Mouse (Mus musculus) limb, embryonic 15.5 days (tissue): Measurements from ENCODE around the gene Cd72. TPM values are rescaled to one million over a fixed set of nuclear protein-coding genes. Genes with fewer than 3 reads are reported as not detected.

Experiments
- ATAC-seq: fragments of 200-750 bp; cut with Nextera tagmentation; 2 replicates; pipeline ENCODE4 v1.8.0; 2017; ENCODE audit warnings: low read depth, moderate TSS enrichment; ENCODE audit not compliant: insufficient number of reproducible peaks, low FRiP score, low TSS enrichment
- H3K27ac ChIP-seq: fragments of 300-500 bp; sonication (generic); 2 replicates; pipeline ENCODE4 v1.5.1; 2015; ENCODE audit warnings: moderate library complexity, mild to moderate bottlenecking, inconsistent platforms
- H3K27me3 ChIP-seq: fragments of 300-500 bp; sonication (generic); 2 replicates; pipeline ENCODE4 v1.6.1; 2015; ENCODE audit warnings: inconsistent platforms
- H3K36me3 ChIP-seq: fragments of 300-500 bp; sonication (generic); 2 replicates; pipeline ENCODE4 v1.6.1; 2015; ENCODE audit warnings: inconsistent platforms
- H3K4me1 ChIP-seq: fragments of 300-500 bp; sonication (generic); 2 replicates; pipeline ENCODE4 v1.6.1; 2015; ENCODE audit warnings: inconsistent platforms
- H3K4me2 ChIP-seq: fragments of 300-500 bp; sonication (generic); 2 replicates; pipeline ENCODE4 v1.6.1; 2015; ENCODE audit warnings: mild to moderate bottlenecking, inconsistent platforms
- H3K4me3 ChIP-seq: fragments of 300-500 bp; sonication (generic); 2 replicates; pipeline ENCODE4 v1.5.1; 2015; ENCODE audit warnings: mild to moderate bottlenecking, inconsistent platforms
- H3K9ac ChIP-seq: fragments of 300-500 bp; sonication (generic); 2 replicates; pipeline ENCODE4 v1.6.1; 2015; ENCODE audit warnings: inconsistent platforms
- H3K9me3 ChIP-seq: fragments of 300-500 bp; sonication (generic); 2 replicates; pipeline ENCODE4 v1.6.1; 2016; ENCODE audit warnings: inconsistent platforms
- WGBS: fragments of 180-500 bp; shearing (Covaris S2); methylation state at CpG from one replicate; pipeline ENCODE4 v1.1.7; 2015; 5-methylcytosine and 5-hydroxymethylcytosine counted together
- polyA plus RNA-seq: library from polyadenylated mRNA; unstranded; fragments of >200 nt; fragmentation: Nextera tagmentation; extraction: Ambion mirVana; gene quantifications from 2 replicates; pipeline ENCODE4 v1.2.1, GENCODE M21; 2015

The Cd72 gene
- polyA plus RNA-seq, 1 experiment from 2014 or later: 4.1 TPM

DNA sequence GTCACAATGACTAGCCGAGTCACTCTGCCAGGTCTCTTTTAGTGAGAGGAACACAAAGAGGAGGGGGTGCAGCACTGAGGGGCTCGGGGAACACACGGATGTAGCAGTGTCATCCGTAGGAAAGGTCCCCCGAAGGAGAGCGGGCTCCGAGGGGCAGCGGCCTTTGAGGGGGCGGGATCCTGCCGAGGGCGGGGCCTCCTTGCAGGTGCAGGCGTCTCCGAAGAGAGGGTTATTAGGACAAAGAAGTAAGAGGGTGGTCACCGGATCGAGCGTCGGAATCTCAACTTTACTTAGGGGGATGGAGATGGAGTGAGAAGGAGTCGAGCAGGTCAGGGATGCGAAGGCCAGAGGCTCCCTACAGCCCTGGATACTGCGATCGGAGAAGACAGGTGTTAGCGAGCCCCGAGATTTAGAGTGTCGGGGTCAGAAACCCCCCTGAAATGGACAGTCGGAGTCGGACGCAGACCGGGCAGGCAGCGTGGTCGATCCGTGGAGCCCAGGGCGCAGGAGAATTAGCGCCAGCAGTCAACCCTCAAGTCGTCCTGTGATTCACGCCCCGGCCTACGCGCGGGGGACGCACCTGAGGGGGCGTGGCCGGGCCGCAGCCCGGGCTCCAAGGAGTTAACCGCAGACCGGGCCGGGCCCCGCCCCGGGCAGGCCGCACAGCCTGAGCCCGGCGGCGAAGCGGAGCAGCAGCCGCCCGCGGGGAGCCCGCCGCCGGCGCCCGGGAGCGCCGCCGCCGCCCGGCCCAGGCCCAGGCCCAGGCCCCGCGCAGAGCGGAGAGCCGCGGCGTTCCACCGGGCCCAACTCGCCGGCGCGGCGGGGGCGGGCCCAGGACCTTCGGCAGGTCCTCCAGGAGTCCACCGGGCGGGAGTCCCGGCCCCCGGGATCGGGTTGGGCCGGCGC, 11.7 kb downstream of the Cd72 start:
- ATAC-seq: peak; percentile 64
- Histone ChIP-seq H3K27me3 (no peaks in the 10 kb centered on the region), H3K36me3 (peaks cover 28% of the 10 kb centered on the region), H3K27ac (peak overlapping the region; percentile 93), H3K4me2 (peak overlapping the region; percentile 89), H3K4me3 (peak overlapping the region; percentile 97), H3K4me1 (peaks cover 25% of the 10 kb centered on the region), H3K9me3 (no peaks in the 10 kb centered on the region), H3K9ac (peak overlapping the region; percentile 99)
- under 1% methylated on average over 86 of the region's 88 CpGs for WGBS

DNA sequence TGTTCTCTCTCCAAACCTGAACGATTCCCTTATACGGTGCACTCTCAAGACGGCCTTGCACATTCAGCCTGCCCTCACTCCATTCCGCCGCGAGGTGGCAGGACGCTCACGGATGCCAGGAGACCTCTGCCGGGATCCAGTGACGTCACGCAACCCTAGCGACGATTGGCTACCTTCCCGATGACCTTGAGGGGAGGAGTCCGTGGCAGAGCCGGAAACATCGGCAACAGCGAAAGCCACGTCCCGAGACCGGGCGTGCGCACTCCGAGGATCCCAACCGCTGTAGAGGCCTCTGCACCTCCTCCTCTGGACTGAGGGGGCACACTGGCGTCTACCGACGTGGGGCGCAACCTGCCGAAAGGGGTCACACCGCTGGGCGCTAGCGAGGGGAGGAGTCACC, 12.4 kb downstream of the Cd72 start:
- peak overlapping the region; percentile 97 for H3K4me3 ChIP-seq
- WGBS: under 1% methylated on average over 33 of the region's 33 CpGs
- ATAC-seq: peak; percentile 90

DNA sequence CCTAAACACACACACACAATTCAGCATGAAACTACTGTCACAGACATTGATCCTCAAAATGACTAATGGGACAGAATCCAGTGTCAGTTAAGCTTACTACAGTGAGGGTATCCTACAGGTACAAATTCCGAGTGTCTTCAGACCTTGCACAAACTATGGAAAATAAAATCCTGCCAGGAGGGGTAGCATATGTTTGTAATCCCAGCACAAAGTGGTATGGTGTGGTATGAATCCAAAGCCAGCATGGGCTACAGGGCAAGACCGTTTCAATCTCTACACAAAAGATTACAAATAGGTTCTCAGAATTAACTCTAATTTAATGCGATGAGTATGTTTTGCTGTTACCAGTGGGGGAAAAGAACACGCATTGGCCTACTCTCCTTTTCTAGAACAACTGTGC, 12.8 kb downstream of the Cd72 start, which contains the start of gene Tesk1:
Gene Tesk1, plus strand, starts transcription at position 301 of the 400 bp plus-strand sequence.
- H3K36me3 ChIP-seq: peaks cover 17% of the 10 kb centered on the region
- no peaks in the 10 kb centered on the region for H3K27me3 ChIP-seq
- peak within 1 kb of the TSS; percentile 97 for H3K4me3 ChIP-seq
- H3K9ac ChIP-seq: peak within 1 kb of the TSS; percentile 99
- H3K9me3 ChIP-seq: no peaks in the 10 kb centered on the region
- 17% methylated on average over 4 of the region's 4 CpGs for WGBS
- peak within 1 kb of the TSS; percentile 89 for H3K4me2 ChIP-seq
- H3K27ac ChIP-seq: peak within 1 kb of the TSS; percentile 93
- H3K4me1 ChIP-seq: peaks cover 17% of the 10 kb centered on the region
- no peak for ATAC-seq

More for the DNA sequence above, 12.4 kb downstream of the Cd72 start:
- Histone ChIP-seq H3K4me1 (peaks cover 21% of the 10 kb centered on the region), H3K4me2 (peak overlapping the region; percentile 89), H3K9ac (peak overlapping the region; percentile 99), H3K36me3 (peaks cover 21% of the 10 kb centered on the region), H3K27ac (peak overlapping the region; percentile 93), H3K9me3 (no peaks in the 10 kb centered on the region), H3K27me3 (no peaks in the 10 kb centered on the region)

GRCm38 (mm10) chr4:43432832-43433231, 21.6 kb downstream of the Cd72 start:
- no peak for ATAC-seq
- no peak overlapping the region for H3K4me2 ChIP-seq
- WGBS: 72% methylated on average over 1 of the region's 1 CpGs

DNA sequence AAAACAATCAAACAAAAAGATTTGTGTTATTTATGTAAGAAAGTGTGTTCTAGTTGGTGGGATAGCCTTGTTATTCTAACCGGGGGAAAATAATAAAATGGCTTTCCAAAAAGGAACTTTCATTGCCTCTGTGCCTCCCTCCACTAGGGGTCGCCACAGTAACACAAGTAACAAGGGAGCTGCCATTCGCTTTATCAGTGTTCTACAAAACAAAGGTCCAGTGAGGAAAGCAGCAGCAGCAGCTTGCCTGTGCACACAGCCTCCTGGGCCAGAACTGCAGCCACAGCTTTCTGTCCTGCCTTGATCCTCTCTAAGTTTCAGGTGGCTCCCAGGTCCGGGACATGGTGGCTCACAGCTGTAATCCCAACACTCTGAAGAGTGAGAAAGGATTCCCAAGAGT, 22.7 kb downstream of the Cd72 start:
- H3K9me3 ChIP-seq: no peaks in the 10 kb centered on the region
- peaks cover 22% of the 10 kb centered on the region for H3K4me1 ChIP-seq
- H3K4me2 ChIP-seq: no peak overlapping the region
- peaks cover 24% of the 10 kb centered on the region for H3K27me3 ChIP-seq
- no peak for ATAC-seq
- 5% methylated on average over 4 of the region's 4 CpGs for WGBS
- H3K4me3 ChIP-seq: no peak overlapping the region
- no peaks in the 10 kb centered on the region for H3K36me3 ChIP-seq
- H3K9ac ChIP-seq: no peak overlapping the region
- no peak overlapping the region for H3K27ac ChIP-seq

More at GRCm38 (mm10) chr4:43432832-43433231, 21.6 kb downstream of the Cd72 start:
- H3K36me3 ChIP-seq: no peaks in the 10 kb centered on the region
- H3K9me3 ChIP-seq: no peaks in the 10 kb centered on the region
- no peak overlapping the region for H3K4me3 ChIP-seq
- H3K27ac ChIP-seq: no peak overlapping the region
- peaks cover 14% of the 10 kb centered on the region for H3K4me1 ChIP-seq
- H3K9ac ChIP-seq: no peak overlapping the region
- H3K27me3 ChIP-seq: peaks cover 13% of the 10 kb centered on the region

- Histone ChIP-seq H3K36me3 (peaks cover 26% of the 10 kb centered on the region), H3K9me3 (no peaks in the 10 kb centered on the region), H3K4me2 (peak within 1 kb of the TSS; percentile 17; the same call in 1 of the 2 replicates), H3K4me3 (no peak within 1 kb of the TSS), H3K9ac (no peak within 1 kb of the TSS), H3K27me3 (peaks cover 51% of the 10 kb centered on the region), H3K4me1 (peaks cover 39% of the 10 kb centered on the region), H3K27ac (no peak within 1 kb of the TSS)
- ATAC-seq: no peak
- WGBS: 10% methylated on average over 10 of the region's 10 CpGs
Measured at GRCm38 (mm10) chr4:43428946-43429345, 25.5 kb downstream of the Cd72 start, which contains the start of gene Fam166b. Gene Fam166b (minus strand): TSS chr4:43429134.

DNA sequence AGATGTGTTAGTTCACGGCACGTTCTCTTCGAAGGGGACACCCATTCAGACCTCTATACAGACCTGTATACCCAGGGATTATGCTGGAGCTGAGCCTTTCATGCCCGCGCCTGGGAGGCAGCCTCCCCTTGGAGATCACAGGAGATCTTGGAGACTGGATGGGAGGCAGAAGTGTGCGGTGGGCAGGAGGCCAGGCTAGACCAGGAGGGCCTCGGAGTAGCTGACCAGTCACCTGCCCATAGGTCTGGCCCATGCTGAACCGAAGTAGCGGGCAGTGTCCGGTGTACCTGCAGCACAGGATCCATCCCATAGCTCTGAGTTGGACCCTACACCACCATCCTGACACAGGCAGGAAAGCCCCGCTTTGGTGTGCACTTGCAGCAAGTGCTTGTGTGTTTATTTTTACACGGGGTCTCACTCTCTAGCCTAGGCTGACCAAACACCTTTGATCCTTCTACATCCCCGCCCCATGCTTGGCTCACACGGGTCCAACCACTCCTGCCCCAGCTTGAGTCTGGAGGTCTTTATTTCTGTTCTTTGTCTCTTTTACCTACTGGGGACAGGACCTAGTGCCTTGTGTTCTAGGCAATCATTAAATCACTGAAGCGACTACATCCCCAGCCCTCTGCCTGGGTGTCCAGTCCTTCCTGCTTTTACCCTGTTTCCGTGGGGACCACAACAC, 26.1 kb downstream of the Cd72 start:
- Histone ChIP-seq H3K27ac (no peak overlapping the region), H3K9me3 (no peaks in the 10 kb centered on the region), H3K4me3 (no peak overlapping the region), H3K4me1 (peaks cover 39% of the 10 kb centered on the region), H3K36me3 (peaks cover 32% of the 10 kb centered on the region), H3K9ac (no peak overlapping the region), H3K4me2 (0 out of 2 replicates have a peak overlapping the region, but pooled peaks have one; percentile 17), H3K27me3 (peaks cover 58% of the 10 kb centered on the region)
- 32% methylated on average over 16 of the region's 16 CpGs for WGBS
- no peak for ATAC-seq

DNA sequence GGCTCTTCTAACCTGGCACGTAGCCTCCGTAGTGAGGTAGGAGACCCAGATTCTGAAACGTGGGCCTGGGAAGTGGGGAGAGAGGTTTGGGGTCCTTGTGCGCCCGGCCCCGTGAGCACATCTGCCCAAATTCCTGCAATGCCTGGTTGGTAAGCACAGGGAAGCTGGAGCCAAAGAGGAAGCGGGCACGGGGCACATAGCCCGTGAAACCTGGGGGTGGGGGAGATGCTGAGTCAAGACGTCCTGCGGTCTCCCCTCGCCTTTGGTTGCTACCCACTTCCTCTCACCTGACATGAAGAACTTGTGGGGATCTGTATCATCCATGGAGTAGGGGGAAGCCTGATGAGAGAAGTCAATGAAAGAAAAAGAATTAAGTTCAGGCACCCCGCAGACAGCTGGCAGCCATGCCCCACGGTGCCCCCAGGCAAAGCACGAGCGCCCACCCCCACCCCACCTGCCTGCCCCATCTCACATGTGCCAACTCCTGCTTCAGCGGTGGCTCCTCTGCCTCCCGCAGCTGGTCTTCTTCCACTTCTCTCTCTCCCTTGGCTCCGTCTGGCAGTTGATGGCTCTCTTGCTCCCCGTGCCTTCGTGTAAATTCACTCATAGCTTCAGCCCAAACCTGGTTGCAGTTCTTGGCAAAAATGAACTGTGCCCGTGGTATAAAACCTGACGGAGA, 26.8 kb downstream of the Cd72 start:
- Histone ChIP-seq H3K9ac (no peak overlapping the region), H3K4me2 (0 out of 2 replicates have a peak overlapping the region, but pooled peaks have one; percentile 12), H3K9me3 (no peaks in the 10 kb centered on the region), H3K36me3 (peaks cover 39% of the 10 kb centered on the region), H3K4me3 (no peak overlapping the region), H3K27me3 (peaks cover 60% of the 10 kb centered on the region), H3K27ac (no peak overlapping the region; the same call in 1 of the 2 replicates), H3K4me1 (peaks cover 39% of the 10 kb centered on the region)
- WGBS: 24% methylated on average over 23 of the region's 23 CpGs
- ATAC-seq: no peak

- Histone ChIP-seq H3K4me2 (no peak overlapping the region), H3K9ac (no peak overlapping the region), H3K27me3 (peaks cover 60% of the 10 kb centered on the region), H3K27ac (no peak overlapping the region), H3K9me3 (no peaks in the 10 kb centered on the region), H3K4me1 (peaks cover 36% of the 10 kb centered on the region), H3K4me3 (no peak overlapping the region), H3K36me3 (peaks cover 49% of the 10 kb centered on the region)
- 46% methylated on average over 10 of the region's 10 CpGs for WGBS
- ATAC-seq: no peak
Measured at GRCm38 (mm10) chr4:43426487-43426886, 27.9 kb downstream of the Cd72 start.

DNA sequence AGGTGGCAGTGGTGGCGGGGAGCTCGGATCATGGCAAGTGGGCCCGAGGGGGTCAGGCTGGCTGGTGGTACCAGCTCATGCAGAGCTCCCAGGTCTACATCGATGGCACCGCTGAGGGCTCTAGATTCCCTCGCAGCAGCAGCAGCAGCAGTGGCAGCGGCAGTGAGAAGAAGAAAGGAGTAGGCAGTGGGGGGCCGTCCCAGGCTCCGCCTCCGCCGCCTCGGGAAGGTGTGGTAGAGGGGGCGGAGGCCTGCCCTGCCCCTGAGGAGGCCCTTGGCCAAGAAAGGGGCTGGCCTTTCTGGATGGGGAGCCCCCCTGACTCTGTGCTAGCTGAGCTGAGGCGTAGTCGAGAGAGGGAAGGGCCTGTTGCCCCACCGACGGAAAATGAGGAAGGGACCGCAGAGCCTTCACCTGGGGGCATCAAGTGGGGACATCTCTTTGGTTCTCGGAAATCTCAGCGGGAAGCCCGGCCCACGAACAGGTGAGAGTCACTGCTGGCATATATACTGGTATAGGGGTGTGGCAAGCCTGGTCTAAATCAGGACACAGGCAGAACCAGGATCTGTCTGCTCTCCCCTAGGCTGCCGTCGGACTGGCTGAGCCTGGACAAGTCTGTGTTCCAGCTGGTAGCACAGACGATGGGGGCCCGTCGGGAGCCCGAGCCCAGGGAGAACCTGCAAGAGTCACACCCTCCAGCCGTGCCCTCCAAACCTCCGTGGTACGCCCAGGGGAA, 28.6 kb downstream of the Cd72 start:
- peak overlapping the region; percentile 3; the same call in 1 of the 2 replicates for H3K4me3 ChIP-seq
- peaks cover 55% of the 10 kb centered on the region for H3K36me3 ChIP-seq

GRCm38 (mm10) chr4:43425197-43425596, 29.2 kb downstream of the Cd72 start:
- no peak overlapping the region for H3K9ac ChIP-seq
- H3K36me3 ChIP-seq: peaks cover 55% of the 10 kb centered on the region
- H3K27me3 ChIP-seq: peaks cover 60% of the 10 kb centered on the region
- no peak overlapping the region for H3K27ac ChIP-seq
- H3K4me3 ChIP-seq: peak overlapping the region; percentile 3; the same call in 1 of the 2 replicates
- 33% methylated on average over 14 of the region's 14 CpGs for whole genome bisulfite sequencing
- ATAC-seq: no peak
- peak overlapping the region; percentile 7 for H3K4me2 ChIP-seq
- peaks cover 37% of the 10 kb centered on the region for H3K4me1 ChIP-seq
- H3K9me3 ChIP-seq: no peaks in the 10 kb centered on the region

More for the DNA sequence above, 28.6 kb downstream of the Cd72 start:
- no peak for ATAC-seq
- Histone ChIP-seq H3K27me3 (peaks cover 60% of the 10 kb centered on the region), H3K9me3 (no peaks in the 10 kb centered on the region), H3K4me1 (peaks cover 36% of the 10 kb centered on the region), H3K27ac (no peak overlapping the region), H3K4me2 (peak overlapping the region; percentile 7), H3K9ac (no peak overlapping the region)
- 25% methylated on average over 31 of the region's 31 CpGs for WGBS
